Mouse (Mus musculus) liver, embryonic 14.5 days (tissue): ENCODE results near the gene Cd79b. TPM values are rescaled to one million over a fixed set of nuclear protein-coding genes. Genes with fewer than 3 reads are reported as not detected.

ENCODE experiments used
- ATAC-seq: fragments of 200-750 bp; cut with Nextera tagmentation; 2 replicates; pipeline ENCODE4 v1.8.0; 2017; ENCODE audit warnings: moderate number of reproducible peaks, mild to moderate bottlenecking, moderate library complexity; ENCODE audit not compliant: insufficient read depth
- DNase-seq, 3 experiments: peaks; one replicate each; pipeline ENCODE4 v3.0.0-alpha.2; 2012 to 2013; ENCODE audit warnings: low read depth in 3 of 3, low spot score in 3 of 3
- H3K27ac ChIP-seq: fragments of 300-500 bp; sonication (generic); 2 replicates; pipeline ENCODE4 v1.5.1; 2014; ENCODE audit warnings: moderate library complexity, mild to moderate bottlenecking, control low read depth, inconsistent platforms
- H3K27me3 ChIP-seq: fragments of 300-500 bp; sonication (generic); 2 replicates; pipeline ENCODE4 v1.6.1; 2014; ENCODE audit warnings: mild to moderate bottlenecking, low read length, moderate library complexity; ENCODE audit not compliant: control insufficient read depth, insufficient read depth
- H3K36me3 ChIP-seq: fragments of 300-500 bp; sonication (generic); replicated peaks from 2 replicates; pipeline ENCODE4 v1.6.1; 2014; ENCODE audit warnings: low read depth; ENCODE audit not compliant: control insufficient read depth, insufficient read depth
- H3K4me1 ChIP-seq, 2 experiments: fragments of 200-500 bp in 1 of 2; fragments of 300-500 bp in 1 of 2; sonication (generic) in 1 of 2; replicated peaks; 2 replicates each; pipeline ENCODE4 v1.6.1; 2012 to 2014; ENCODE audit warnings: antibody characterized with exemption in 1 of 2, inconsistent platforms in 1 of 2, low read length in 1 of 2; ENCODE audit not compliant: control insufficient read depth in 2 of 2, insufficient read depth in 2 of 2
- H3K4me2 ChIP-seq: fragments of 300-500 bp; sonication (generic); 2 replicates; pipeline ENCODE4 v1.6.1; 2014; ENCODE audit warnings: low read depth, mild to moderate bottlenecking, control low read depth, moderate library complexity
- H3K4me3 ChIP-seq, 2 experiments: fragments of 200-500 bp in 1 of 2; fragments of 300-500 bp in 1 of 2; sonication (generic) in 1 of 2; 2 replicates each; pipeline ENCODE4 v1.5.1; 2012 to 2014; ENCODE audit warnings: low read depth in 2 of 2, low read length in 2 of 2, mild to moderate bottlenecking in 2 of 2, control low read depth in 1 of 2, inconsistent platforms in 1 of 2, moderate library complexity in 1 of 2; ENCODE audit not compliant: insufficient read depth in 1 of 2
- H3K9ac ChIP-seq: fragments of 300-500 bp; sonication (generic); replicated peaks from 2 replicates; pipeline ENCODE4 v1.6.1; 2014; ENCODE audit warnings: mild to moderate bottlenecking, control low read depth, moderate library complexity
- H3K9me3 ChIP-seq: fragments of 300-500 bp; sonication (generic); 2 replicates; pipeline ENCODE4 v1.6.1; 2016; ENCODE audit warnings: low read length, mixed read lengths; ENCODE audit not compliant: control insufficient read depth
- CTCF ChIP-seq: IDR thresholded peaks from 2 replicates; pipeline ENCODE4 v1.5.1; 2016; ENCODE audit warnings: antibody characterized with exemption, low read depth, control low read depth
- EP300 ChIP-seq: IDR thresholded peaks from 2 replicates; pipeline ENCODE4 v1.6.1; 2016; ENCODE audit warnings: antibody characterized with exemption, low read depth
- whole genome bisulfite sequencing: fragments of 180-500 bp; shearing (Covaris S2); extraction: QIAGEN DNeasy Blood & Tissue Kit; methylation state at CpG from one replicate; pipeline ENCODE4 v1.1.7; 2014; ENCODE audit not compliant: insufficient replicate concordance; 5-methylcytosine and 5-hydroxymethylcytosine counted together
- polyA plus RNA-seq, 2 experiments: library from polyadenylated mRNA; depleted of rRNA in 1 of 2; stranded (reverse) in 1 of 2; unstranded in 1 of 2; fragments of >200 nt; fragmentation: Nextera tagmentation in 1 of 2; extraction: Ambion mirVana in 1 of 2; gene quantifications; 2 replicates each; pipeline versions ENCODE4 v1.2.1 to v1.2.3; 2012 to 2014

The Cd79b gene
- polyA plus RNA-seq, 2 experiments, result 3.1 to 4.9 TPM

GRCm38 (mm10) chr11:106290376-106290775 is 24.2 kb downstream of the Cd79b start:
- no peaks in the 10 kb centered on the region for H3K4me1 ChIP-seq
- no peaks in the 10 kb centered on the region for H3K27me3 ChIP-seq
- no peaks in the 10 kb centered on the region for H3K9me3 ChIP-seq
- ATAC-seq (no peak), DNase-seq (no peak)
- no peak overlapping the region for H3K4me2 ChIP-seq
- 72% methylated on average over 5 of the region's 5 CpGs for WGBS
- no peaks in the 10 kb centered on the region for H3K36me3 ChIP-seq
- H3K4me3 ChIP-seq, result no peak overlapping the region
- TF ChIP-seq CTCF (no peak), EP300 (no peak)
- H3K27ac ChIP-seq, result no peak overlapping the region
- H3K9ac ChIP-seq, result no peak overlapping the region

GRCm38 (mm10) chr11:106289369-106289768 is 25.2 kb downstream of the Cd79b start:
- Histone ChIP-seq H3K4me1 (no peaks in the 10 kb centered on the region), H3K27ac (no peak overlapping the region), H3K9me3 (no peaks in the 10 kb centered on the region), H3K9ac (no peak overlapping the region), H3K27me3 (no peaks in the 10 kb centered on the region), H3K4me2 (no peak overlapping the region), H3K4me3 (no peak overlapping the region), H3K36me3 (no peaks in the 10 kb centered on the region)
- DNase-seq (no peak), ATAC-seq (no peak)
- TF ChIP-seq CTCF (peak; percentile 42), EP300 (no peak)
- 63% methylated on average over 8 of the region's 8 CpGs for WGBS

- TF ChIP-seq CTCF, result no peak
- TF ChIP-seq EP300, result no peak
- Histone ChIP-seq H3K9ac (no peak overlapping the region), H3K27ac (no peak overlapping the region), H3K36me3 (no peaks in the 10 kb centered on the region), H3K4me2 (no peak overlapping the region), H3K9me3 (no peaks in the 10 kb centered on the region), H3K4me1 (no peaks in the 10 kb centered on the region), H3K4me3 (no peak overlapping the region), H3K27me3 (no peaks in the 10 kb centered on the region)
- WGBS, result 60% methylated on average over 11 of the region's 11 CpGs
- DNase-seq (no peak), ATAC-seq (no peak)
Measured at GRCm38 (mm10) chr11:106286987-106287386, 27.6 kb downstream of the Cd79b start.

GRCm38 (mm10) chr11:106286206-106286605 is 28.4 kb downstream of the Cd79b start:
- H3K4me2 ChIP-seq, result no peak overlapping the region
- ATAC-seq (no peak), DNase-seq (no peak)
- WGBS, result 73% methylated on average over 7 of the region's 7 CpGs
- TF ChIP-seq CTCF (no peak), EP300 (no peak)
- H3K4me3 ChIP-seq, result no peak overlapping the region
- H3K4me1 ChIP-seq, result no peaks in the 10 kb centered on the region
- H3K9ac ChIP-seq, result no peak overlapping the region
- H3K9me3 ChIP-seq, result no peaks in the 10 kb centered on the region
- H3K27ac ChIP-seq, result no peak overlapping the region
- no peaks in the 10 kb centered on the region for H3K27me3 ChIP-seq
- no peaks in the 10 kb centered on the region for H3K36me3 ChIP-seq

GRCm38 (mm10) chr11:106284126-106284525 is 30.4 kb downstream of the Cd79b start:
- ATAC-seq (no peak), DNase-seq (no peak)
- Histone ChIP-seq H3K36me3 (no peaks in the 10 kb centered on the region), H3K27me3 (no peaks in the 10 kb centered on the region), H3K4me1 (no peaks in the 10 kb centered on the region), H3K4me3 (no peak overlapping the region), H3K9ac (no peak overlapping the region), H3K4me2 (no peak overlapping the region), H3K27ac (no peak overlapping the region), H3K9me3 (no peaks in the 10 kb centered on the region)
- TF ChIP-seq CTCF (no peak), EP300 (no peak)
- WGBS, result 58% methylated on average over 8 of the region's 8 CpGs

DNA sequence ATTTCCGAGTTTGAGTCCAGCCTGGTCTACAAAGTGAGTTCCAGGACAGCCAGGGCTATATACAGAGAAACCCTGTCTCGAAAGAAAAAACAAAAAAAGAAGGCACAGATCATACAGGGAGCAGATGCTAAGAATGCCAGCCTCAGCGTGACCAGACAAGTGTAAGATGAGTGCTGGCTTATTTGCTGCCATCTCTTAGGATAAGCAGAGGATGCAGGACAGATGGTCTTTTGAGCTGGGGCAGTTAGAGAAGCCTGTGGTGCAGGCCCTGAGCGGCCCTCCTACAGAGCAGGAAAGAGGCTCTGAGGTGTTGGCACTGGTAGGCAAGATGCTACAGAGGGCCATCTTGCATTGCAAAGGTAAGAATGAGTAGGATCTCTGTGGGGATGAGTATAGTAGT is 31.2 kb downstream of the Cd79b start:
- no peaks in the 10 kb centered on the region for H3K27me3 ChIP-seq
- DNase-seq (no peak), ATAC-seq (no peak)
- H3K27ac ChIP-seq, result no peak overlapping the region
- no peaks in the 10 kb centered on the region for H3K9me3 ChIP-seq
- no peak overlapping the region for H3K4me3 ChIP-seq
- no peak for TF ChIP-seq CTCF
- TF ChIP-seq EP300, result no peak
- no peak overlapping the region for H3K4me2 ChIP-seq
- no peaks in the 10 kb centered on the region for H3K4me1 ChIP-seq
- no peak overlapping the region for H3K9ac ChIP-seq
- WGBS, result 49% methylated on average over 4 of the region's 4 CpGs
- no peaks in the 10 kb centered on the region for H3K36me3 ChIP-seq
